Mouse (Mus musculus) T-helper 17 cell (primary cell): ENCODE data around the gene Egf.

ENCODE experiments used
- in situ Hi-C, 2 experiments: fragments of 300-600 bp; cut with MboI, MseI; formaldehyde crosslinking; loops; 1 replicate in 1 of 2; 2 replicates in 1 of 2; pipeline ENCODE4 v1.15.1; 2025; ENCODE audit warnings: high pct_unique_total_duplicates in 2 of 2

Egf gene

GRCm38 (mm10) chr3:129656540-129656939 is 98.6 kb downstream of the Egf start:
- in situ Hi-C loops: no loop called here

- in situ Hi-C loops: no loop called here
Observed at GRCm38 (mm10) chr3:129652476-129652875, 102.6 kb downstream of the Egf start.

GRCm38 (mm10) chr3:129651765-129652164 is 103.4 kb downstream of the Egf start:
- in situ Hi-C loops: no loop called here

DNA sequence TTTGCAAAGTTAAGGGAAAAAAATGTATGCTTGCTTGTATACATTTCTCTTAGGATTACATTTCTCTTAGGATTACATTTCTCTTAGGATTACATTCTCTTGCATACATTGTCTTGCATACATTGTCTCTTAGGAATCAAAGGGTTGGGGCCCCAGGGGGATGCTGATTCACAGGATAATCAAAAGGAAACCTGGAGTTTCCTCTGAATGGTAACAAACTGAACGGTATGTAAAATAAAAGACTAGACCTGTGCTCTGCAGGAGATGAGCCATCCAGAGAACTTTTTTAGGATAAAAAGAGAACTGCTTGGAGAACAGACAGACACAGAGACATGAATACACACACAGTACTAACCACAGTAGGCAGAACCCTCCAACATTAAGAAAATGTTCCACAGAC is 104.2 kb downstream of the Egf start:
- in situ Hi-C loops: no loop called here

GRCm38 (mm10) chr3:129650293-129650612 is 104.9 kb downstream of the Egf start:
- in situ Hi-C loops: no loop called here

DNA sequence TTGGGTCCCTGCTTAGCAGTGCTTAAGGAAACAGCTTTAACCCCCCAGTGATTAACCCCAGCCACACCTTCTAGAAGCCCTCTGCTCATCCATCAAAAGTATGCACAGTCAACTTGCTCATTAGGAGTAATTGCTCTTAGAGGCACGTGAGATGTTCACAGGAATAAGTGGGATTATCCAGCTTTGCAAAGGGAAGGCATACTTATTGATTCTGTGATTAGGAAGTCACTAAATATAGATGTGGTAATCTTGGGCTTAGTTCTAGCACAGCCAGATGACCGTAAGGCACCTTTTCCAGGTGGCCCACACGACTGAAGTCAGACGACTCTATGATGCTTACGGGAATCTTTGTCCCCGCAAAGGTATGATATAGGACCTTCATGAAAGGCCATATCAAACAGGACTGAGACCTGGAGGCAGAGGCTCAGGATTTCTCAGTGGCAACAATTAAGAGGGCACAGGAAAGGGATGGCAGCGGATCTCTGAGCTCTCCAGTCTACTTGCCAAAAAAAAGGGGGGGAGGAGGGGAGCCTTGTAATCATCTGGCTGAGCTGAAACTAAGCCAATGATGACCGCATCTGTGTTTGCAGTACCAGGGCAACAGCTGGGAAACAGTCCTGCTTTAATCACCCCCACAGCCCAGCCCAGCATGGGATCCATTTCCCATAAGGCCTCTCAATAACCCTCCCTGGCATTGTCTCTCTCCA is 105.4 kb downstream of the Egf start:
- in situ Hi-C loops: no loop called here

DNA sequence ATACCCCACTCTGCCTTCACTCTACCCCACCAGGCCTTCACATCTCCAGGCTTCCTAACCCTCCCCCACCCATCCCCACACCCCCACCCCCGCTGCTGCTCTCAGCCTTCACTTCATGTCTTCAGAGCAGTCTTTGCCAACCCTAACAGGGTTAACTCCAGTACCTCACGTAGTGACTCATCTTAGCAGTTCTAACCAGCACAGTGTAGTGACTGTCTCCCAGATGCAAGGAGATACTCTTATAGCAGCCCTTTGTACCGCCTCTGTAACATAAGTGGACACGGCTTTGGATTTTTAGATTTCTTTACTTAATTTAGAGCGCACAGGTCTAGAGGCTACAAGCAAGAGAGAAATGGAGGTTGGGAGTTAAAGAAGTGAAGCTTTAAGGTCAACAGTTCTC is 106.5 kb downstream of the Egf start:
- in situ Hi-C loops: no loop called here

DNA sequence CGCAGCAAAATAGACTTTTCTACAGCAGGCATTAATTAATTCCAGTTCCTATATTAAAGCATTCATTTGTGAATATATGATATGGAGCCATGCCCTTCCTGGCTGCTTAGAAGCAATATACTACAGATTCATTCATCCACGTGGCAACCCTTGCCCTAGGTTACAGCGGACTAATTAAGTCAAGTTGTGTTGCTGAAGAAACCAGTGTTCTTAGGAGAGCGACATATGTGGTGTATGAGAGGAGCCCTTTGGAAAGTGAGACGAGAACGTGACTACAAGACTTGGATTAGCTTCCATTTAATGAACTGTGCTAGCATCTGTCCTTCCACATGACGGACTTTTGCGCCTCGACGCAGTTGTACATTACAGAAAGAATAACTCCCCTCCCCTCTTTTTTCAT is 107.8 kb downstream of the Egf start:
- in situ Hi-C loops: no loop called here

DNA sequence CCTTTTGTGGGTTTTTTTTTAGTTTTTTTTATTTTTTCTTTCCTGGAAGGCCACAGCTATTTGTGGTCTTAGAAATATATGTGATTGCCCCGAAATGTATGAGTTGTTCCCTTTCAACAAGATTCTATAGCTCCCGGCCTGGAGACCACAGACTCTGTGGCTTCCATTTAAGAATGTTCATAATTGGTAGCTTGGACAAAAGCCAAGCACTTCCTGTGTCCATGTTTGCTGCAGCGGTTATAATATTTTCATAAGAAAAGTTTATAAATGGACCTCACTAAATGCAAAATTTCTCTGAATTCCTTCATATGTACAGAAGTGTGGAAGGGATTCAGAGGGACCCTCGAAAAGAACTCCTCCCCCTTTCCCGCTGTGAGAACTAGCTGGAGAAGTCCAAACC is 108.3 kb downstream of the Egf start:
- in situ Hi-C loops: no loop called here

DNA sequence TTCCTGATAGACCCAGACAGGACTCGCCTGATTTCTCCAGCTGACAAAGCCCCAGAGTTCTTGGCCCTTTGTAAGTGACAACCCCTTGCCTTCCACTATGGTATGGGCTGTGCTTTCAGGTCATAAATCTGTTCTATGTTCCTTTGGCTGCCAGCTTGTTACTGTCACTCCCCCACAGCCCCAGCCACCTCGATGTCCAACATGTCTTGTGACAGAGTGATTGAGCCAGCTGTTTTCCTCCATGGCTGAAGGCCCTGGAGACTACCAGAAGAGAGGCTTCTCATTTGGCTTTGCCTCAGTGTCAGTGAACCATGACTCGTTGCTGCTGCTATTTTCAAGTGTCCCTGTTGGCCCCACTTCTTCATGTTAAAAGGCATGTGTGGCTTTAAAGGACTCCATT is 109.7 kb downstream of the Egf start:
- in situ Hi-C loops: no loop called here

DNA sequence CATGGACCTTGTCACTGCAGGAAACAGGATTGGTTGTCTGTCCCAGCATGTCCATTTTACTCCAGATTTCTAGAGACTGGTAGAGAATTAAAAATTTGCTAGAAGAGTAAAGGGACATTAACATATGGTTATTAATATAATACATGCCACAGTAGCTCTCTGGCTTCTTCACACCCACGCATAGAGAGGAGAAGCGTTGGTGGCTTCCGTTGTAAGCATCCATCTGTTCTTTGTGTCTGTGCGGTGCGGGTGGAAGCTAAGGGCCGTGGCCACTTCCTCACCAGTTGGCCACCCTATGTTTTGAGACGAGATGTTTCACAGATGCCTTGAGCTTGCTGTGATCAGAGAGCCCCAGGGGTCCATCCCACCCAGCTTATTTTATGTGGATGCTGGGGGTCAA is 113.5 kb downstream of the Egf start:
- in situ Hi-C loops: no loop called here

DNA sequence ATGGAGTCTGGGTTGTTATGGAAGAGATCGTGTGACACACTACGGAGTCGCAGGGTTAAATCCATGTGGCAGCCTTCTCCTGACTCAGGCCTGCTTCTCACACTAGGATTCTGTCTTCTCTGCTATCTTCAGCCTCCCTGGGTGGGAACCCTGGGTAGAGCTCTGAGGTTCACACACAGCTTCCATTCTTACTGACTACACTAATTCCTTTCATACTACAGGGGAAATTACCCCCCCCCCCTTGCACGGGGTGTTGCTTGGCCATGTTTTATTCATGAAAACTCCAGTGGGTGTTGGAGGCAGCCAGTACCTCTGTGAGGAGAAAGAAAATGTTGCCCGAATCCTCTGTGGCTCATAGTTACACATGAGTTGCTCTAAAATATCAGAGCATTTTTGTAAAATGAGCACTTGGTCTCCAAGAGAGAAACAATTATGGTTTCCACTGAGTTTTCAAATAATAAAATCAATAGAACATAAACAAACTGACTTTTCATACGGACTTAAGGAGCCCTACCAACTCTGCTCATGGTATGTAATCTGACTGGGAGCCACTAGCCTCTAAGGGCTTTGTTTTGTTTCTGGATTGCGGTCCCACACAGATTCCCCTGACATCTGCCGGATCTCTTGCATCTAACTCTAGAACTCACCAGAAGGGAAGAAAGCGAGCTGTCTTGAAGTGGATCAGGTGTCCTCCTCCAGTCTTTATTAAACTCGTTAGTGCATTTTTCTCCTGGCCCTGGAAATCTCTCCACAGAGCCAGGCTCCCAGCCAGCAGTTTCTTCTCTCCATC is 114.7 kb downstream of the Egf start:
- in situ Hi-C loops: no loop called here

DNA sequence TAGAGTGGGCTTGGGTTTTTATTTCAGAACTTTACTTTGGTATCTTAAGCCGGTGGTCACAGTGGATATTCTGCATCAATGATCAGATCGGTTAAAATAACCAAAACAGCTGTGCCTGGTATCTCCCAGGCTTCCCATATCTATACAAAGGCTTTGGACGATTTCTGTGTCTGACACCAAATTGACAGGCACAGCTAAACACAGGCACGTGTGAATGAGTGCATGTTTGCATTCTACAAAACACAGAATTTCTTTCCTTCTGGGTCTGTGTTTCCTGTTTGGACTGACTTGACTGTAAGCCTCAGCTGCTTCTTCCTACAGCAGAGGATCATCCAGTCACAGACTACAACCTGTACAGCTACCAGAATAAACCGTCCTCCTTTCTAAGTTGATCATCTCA is 115.4 kb downstream of the Egf start:
- in situ Hi-C loops: loop anchor here in 1 of 2 experiments (10.0 kb wide), 1 partner anchor 1845 kb away; no protein-coding TSS in a partner anchor

GRCm38 (mm10) chr3:129637446-129637845 is 117.7 kb downstream of the Egf start:
- in situ Hi-C loops: loop anchor here in 1 of 2 experiments (10.0 kb wide), 1 partner anchor 1847 kb away; no protein-coding TSS in a partner anchor

- in situ Hi-C loops: loop anchor here (5.0 to 10.0 kb wide), 2 partner anchors 48 to 1850 kb away; no protein-coding TSS in a partner anchor
Observed at GRCm38 (mm10) chr3:129634260-129634901, 120.7 kb downstream of the Egf start.

- in situ Hi-C loops: loop anchor here (5.0 to 10.0 kb wide), 2 partner anchors 49 to 1851 kb away; no protein-coding TSS in a partner anchor
Observed at GRCm38 (mm10) chr3:129633518-129633917, 121.6 kb downstream of the Egf start.

- in situ Hi-C loops: loop anchor here (5.0 to 10.0 kb wide), 2 partner anchors 50 to 1853 kb away; no protein-coding TSS in a partner anchor
Observed at GRCm38 (mm10) chr3:129631857-129632256, 123.3 kb downstream of the Egf start.

GRCm38 (mm10) chr3:129631018-129631417 is 124.1 kb downstream of the Egf start:
- in situ Hi-C loops: loop anchor here (5.0 to 10.0 kb wide), 2 partner anchors 51 to 1854 kb away; no protein-coding TSS in a partner anchor
